Mouse (Mus musculus): Measurements from ENCODE around the gene 1810037I17Rik. TPM values are rescaled to one million over a fixed set of nuclear protein-coding genes. Genes with fewer than 3 reads are reported as not detected.

The 1810037I17Rik gene
- polyA plus RNA-seq, 1 experiment: 96.2 TPM

GRCm38 (mm10) chr3:122915493-122915892 is 8.5 kb upstream of the 1810037I17Rik start:
- Histone ChIP-seq H3K27me3 (ENCODE audit: control insufficient read depth, insufficient read depth, low read length, poor library complexity, severe bottlenecking) (no peaks in the 10 kb centered on the region), H3K9ac (ENCODE audit: low read depth, poor library complexity, severe bottlenecking) (no peak overlapping the region), H3K27ac (ENCODE audit: insufficient read depth, low read length) (no peak overlapping the region), H3K4me1 (ENCODE audit: control insufficient read depth, insufficient read depth, low read length) (no peaks in the 10 kb centered on the region), H3K4me3 (ENCODE audit: low read depth, low read length) (no peak overlapping the region), H3K9me3 (replicated peaks; ENCODE audit: control insufficient read depth, insufficient read depth, low read length, poor library complexity, severe bottlenecking) (no peaks in the 10 kb centered on the region), H3K36me3 (ENCODE audit: control insufficient read depth, insufficient read depth, low read length, poor library complexity, severe bottlenecking) (no peaks in the 10 kb centered on the region)
- TF ChIP-seq CTCF (IDR thresholded peaks at IDR 0.05; ENCODE audit: low read depth, low read length) (no peak), POLR2A (IDR thresholded peaks at IDR 0.05; ENCODE audit: insufficient read depth, low read length) (no peak), EP300 (IDR thresholded peaks at IDR 0.05; ENCODE audit: insufficient read depth, low read depth, low read length) (no peak)

DNA sequence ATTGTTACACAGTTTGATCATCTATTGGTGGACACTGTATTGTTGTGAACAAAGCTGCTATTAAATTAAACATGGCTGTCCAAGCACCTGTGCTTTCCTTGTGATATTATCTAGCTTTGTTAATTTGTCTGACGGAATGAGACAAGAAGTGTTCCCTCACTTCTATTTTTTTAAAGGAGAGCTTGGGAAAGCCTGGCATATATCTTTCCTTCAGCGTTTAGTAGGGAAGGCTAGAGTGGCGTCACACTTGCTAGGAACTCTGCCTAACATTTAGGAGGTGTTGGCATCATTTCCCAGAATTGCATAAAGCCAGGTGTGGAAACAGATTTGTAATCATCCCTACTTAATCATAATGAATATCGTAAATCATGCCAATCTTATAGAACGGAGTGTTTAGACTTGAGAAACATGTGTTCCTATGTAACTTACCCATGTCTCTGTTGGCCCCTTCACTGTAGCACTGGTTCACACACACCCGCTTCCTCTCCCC is 7.8 kb upstream of the 1810037I17Rik start:
- Histone ChIP-seq H3K9me3 (replicated peaks; ENCODE audit: control insufficient read depth, insufficient read depth, low read length, poor library complexity, severe bottlenecking) (no peaks in the 10 kb centered on the region), H3K36me3 (ENCODE audit: control insufficient read depth, insufficient read depth, low read length, poor library complexity, severe bottlenecking) (no peaks in the 10 kb centered on the region), H3K9ac (ENCODE audit: low read depth, poor library complexity, severe bottlenecking) (no peak overlapping the region), H3K4me3 (ENCODE audit: low read depth, low read length) (no peak overlapping the region), H3K4me1 (ENCODE audit: control insufficient read depth, insufficient read depth, low read length) (no peaks in the 10 kb centered on the region), H3K27me3 (ENCODE audit: control insufficient read depth, insufficient read depth, low read length, poor library complexity, severe bottlenecking) (no peaks in the 10 kb centered on the region), H3K27ac (ENCODE audit: insufficient read depth, low read length) (no peak overlapping the region)
- TF ChIP-seq EP300 (IDR thresholded peaks at IDR 0.05; ENCODE audit: insufficient read depth, low read depth, low read length) (no peak), POLR2A (IDR thresholded peaks at IDR 0.05; ENCODE audit: insufficient read depth, low read length) (no peak), CTCF (IDR thresholded peaks at IDR 0.05; ENCODE audit: low read depth, low read length) (no peak)

DNA sequence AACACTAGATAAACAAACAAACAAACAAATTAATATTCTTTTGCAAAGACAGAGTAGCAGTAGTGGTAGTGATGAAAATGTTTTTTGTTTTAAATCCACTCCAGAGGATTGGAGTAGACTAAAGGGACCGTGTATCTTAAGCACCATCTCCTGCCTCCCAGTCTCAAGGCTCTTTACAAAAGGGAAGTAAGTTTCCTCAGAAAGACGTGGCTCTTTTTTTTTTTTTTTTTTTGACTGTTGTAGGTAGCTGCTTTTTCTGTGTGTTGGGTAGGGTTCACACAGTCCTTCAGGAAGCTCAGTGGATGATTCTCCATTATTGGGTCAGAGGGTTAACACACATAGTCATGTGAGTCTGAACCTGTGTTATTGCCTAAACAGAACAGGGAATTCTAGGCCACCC is 5.3 kb upstream of the 1810037I17Rik start:
- Histone ChIP-seq H3K36me3 (ENCODE audit: control insufficient read depth, insufficient read depth, low read length, poor library complexity, severe bottlenecking) (no peaks in the 10 kb centered on the region), H3K4me3 (ENCODE audit: low read depth, low read length) (no peak overlapping the region), H3K9me3 (replicated peaks; ENCODE audit: control insufficient read depth, insufficient read depth, low read length, poor library complexity, severe bottlenecking) (no peaks in the 10 kb centered on the region), H3K27ac (ENCODE audit: insufficient read depth, low read length) (no peak overlapping the region), H3K27me3 (ENCODE audit: control insufficient read depth, insufficient read depth, low read length, poor library complexity, severe bottlenecking) (no peaks in the 10 kb centered on the region), H3K4me1 (ENCODE audit: control insufficient read depth, insufficient read depth, low read length) (no peaks in the 10 kb centered on the region), H3K9ac (ENCODE audit: low read depth, poor library complexity, severe bottlenecking) (no peak overlapping the region)
- TF ChIP-seq POLR2A (IDR thresholded peaks at IDR 0.05; ENCODE audit: insufficient read depth, low read length) (no peak), EP300 (IDR thresholded peaks at IDR 0.05; ENCODE audit: insufficient read depth, low read depth, low read length) (no peak), CTCF (IDR thresholded peaks at IDR 0.05; ENCODE audit: low read depth, low read length) (no peak)

- no peak within 1 kb of the TSS for H3K9ac ChIP-seq (ENCODE audit: low read depth, poor library complexity, severe bottlenecking)
- no peak for TF ChIP-seq POLR2A (IDR thresholded peaks at IDR 0.05; ENCODE audit: insufficient read depth, low read length)
- no peak within 1 kb of the TSS for H3K4me3 ChIP-seq (ENCODE audit: low read depth, low read length)
- no peaks in the 10 kb centered on the region for H3K4me1 ChIP-seq (ENCODE audit: control insufficient read depth, insufficient read depth, low read length)
- no peaks in the 10 kb centered on the region for H3K9me3 ChIP-seq (replicated peaks; ENCODE audit: control insufficient read depth, insufficient read depth, low read length, poor library complexity, severe bottlenecking)
- H3K27me3 ChIP-seq (ENCODE audit: control insufficient read depth, insufficient read depth, low read length, poor library complexity, severe bottlenecking): no peaks in the 10 kb centered on the region
- H3K27ac ChIP-seq (ENCODE audit: insufficient read depth, low read length): no peak within 1 kb of the TSS
- H3K36me3 ChIP-seq (ENCODE audit: control insufficient read depth, insufficient read depth, low read length, poor library complexity, severe bottlenecking): no peaks in the 10 kb centered on the region
These were observed 4.7 kb upstream of the 1810037I17Rik start, which contains the start of gene Gm10959 for GRCm38 (mm10) chr3:122919260-122919659. Gene Gm10959, minus strand, starts transcription at chr3:122919360.

GRCm38 (mm10) chr3:122920572-122921435 is 3.2 kb upstream of the 1810037I17Rik start:
- Histone ChIP-seq H3K36me3 (ENCODE audit: control insufficient read depth, insufficient read depth, low read length, poor library complexity, severe bottlenecking) (0 out of 2 replicates have a peak, but pooled peaks cover under 1% of the 10 kb centered on the region), H3K27ac (ENCODE audit: insufficient read depth, low read length) (no peak overlapping the region), H3K4me3 (ENCODE audit: low read depth, low read length) (no peak overlapping the region), H3K9me3 (replicated peaks; ENCODE audit: control insufficient read depth, insufficient read depth, low read length, poor library complexity, severe bottlenecking) (no peaks in the 10 kb centered on the region), H3K27me3 (ENCODE audit: control insufficient read depth, insufficient read depth, low read length, poor library complexity, severe bottlenecking) (no peaks in the 10 kb centered on the region), H3K4me1 (ENCODE audit: control insufficient read depth, insufficient read depth, low read length) (no peaks in the 10 kb centered on the region), H3K9ac (ENCODE audit: low read depth, poor library complexity, severe bottlenecking) (no peak overlapping the region)
- TF ChIP-seq EP300 (IDR thresholded peaks at IDR 0.05; ENCODE audit: insufficient read depth, low read depth, low read length): no peak
- TF ChIP-seq POLR2A (IDR thresholded peaks at IDR 0.05; ENCODE audit: insufficient read depth, low read length): no peak
- no peak for TF ChIP-seq CTCF (IDR thresholded peaks at IDR 0.05; ENCODE audit: low read depth, low read length)

Data from ES-Bruce4 (cell line).